Mouse (Mus musculus) liver, embryonic 12.5 days (tissue): Measurements from ENCODE around the gene Tmem260. TPM values are rescaled to one million over a fixed set of nuclear protein-coding genes. Genes with fewer than 3 reads are reported as not detected.

Source experiments
- ATAC-seq: fragments of 200-750 bp; cut with Nextera tagmentation; 2 replicates; pipeline ENCODE4 v1.8.0; 2017; ENCODE audit warnings: moderate number of reproducible peaks, mild to moderate bottlenecking, moderate library complexity
- H3K27ac ChIP-seq: fragments of 300-500 bp; sonication (generic); 2 replicates; pipeline ENCODE4 v1.5.1; 2016; ENCODE audit warnings: mild to moderate bottlenecking
- H3K27me3 ChIP-seq: fragments of 300-500 bp; sonication (generic); replicated peaks from 2 replicates; pipeline ENCODE4 v1.6.1; 2016; ENCODE audit warnings: mild to moderate bottlenecking, moderate library complexity
- H3K36me3 ChIP-seq: fragments of 300-500 bp; sonication (generic); 2 replicates; pipeline ENCODE4 v1.6.1; 2016; ENCODE audit warnings: mild to moderate bottlenecking, moderate library complexity
- H3K4me1 ChIP-seq: fragments of 300-500 bp; sonication (generic); 2 replicates; pipeline ENCODE4 v1.6.1; 2016
- H3K4me2 ChIP-seq: fragments of 300-500 bp; sonication (generic); 2 replicates; pipeline ENCODE4 v1.6.1; 2016; ENCODE audit warnings: mild to moderate bottlenecking, moderate library complexity
- H3K4me3 ChIP-seq: fragments of 300-500 bp; sonication (generic); 2 replicates; pipeline ENCODE4 v1.5.1; 2016; ENCODE audit warnings: mild to moderate bottlenecking, moderate library complexity
- H3K9ac ChIP-seq: fragments of 300-500 bp; sonication (generic); 2 replicates; pipeline ENCODE4 v1.6.1; 2016; ENCODE audit warnings: mild to moderate bottlenecking, moderate library complexity
- H3K9me3 ChIP-seq: fragments of 300-500 bp; sonication (generic); replicated peaks from 2 replicates; pipeline ENCODE4 v1.6.1; 2016; ENCODE audit warnings: mild to moderate bottlenecking, moderate library complexity
- WGBS: fragments of 180-500 bp; shearing (Covaris S2); methylation state at CpG from one replicate; pipeline ENCODE4 v1.1.7; 2016; ENCODE audit not compliant: insufficient replicate concordance; 5-methylcytosine and 5-hydroxymethylcytosine counted together
- polyA plus RNA-seq: library from polyadenylated mRNA; unstranded; fragments of >200 nt; fragmentation: Nextera tagmentation; extraction: Ambion mirVana; gene quantifications from 2 replicates; pipeline ENCODE4 v1.2.1, GENCODE M21; 2016

Gene Tmem260
- polyA plus RNA-seq, 1 experiment from 2014 or later: 11.0 TPM

DNA sequence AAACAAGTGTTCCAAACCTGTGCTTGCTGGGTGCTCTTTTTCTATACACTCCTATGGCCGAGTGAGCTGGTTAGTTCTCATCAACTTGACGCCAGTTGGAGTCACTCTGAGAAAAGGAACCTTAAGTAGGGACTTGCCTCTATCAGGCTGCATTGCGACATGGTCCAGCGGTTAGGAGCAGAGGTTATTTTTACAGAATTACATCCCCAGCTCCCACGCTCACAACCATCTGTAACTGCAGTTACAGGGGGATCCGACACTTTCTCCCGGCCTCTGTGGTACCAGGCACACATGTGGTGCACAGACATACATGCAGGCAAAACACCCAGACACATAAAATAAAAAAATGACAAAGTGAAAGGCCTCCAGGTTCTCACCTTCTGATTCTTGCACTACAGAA is 120.7 kb downstream of the Tmem260 start:
- WGBS: 52% methylated on average over 7 of the region's 7 CpGs
- H3K4me1 ChIP-seq: no peaks in the 10 kb centered on the region
- H3K9ac ChIP-seq: no peak overlapping the region
- no peak overlapping the region for H3K4me3 ChIP-seq
- no peaks in the 10 kb centered on the region for H3K36me3 ChIP-seq
- H3K9me3 ChIP-seq: no peaks in the 10 kb centered on the region
- no peak overlapping the region for H3K27ac ChIP-seq
- H3K4me2 ChIP-seq: no peak overlapping the region
- no peak for ATAC-seq
- 0 out of 2 replicates have a peak, but pooled peaks cover 5% of the 10 kb centered on the region for H3K27me3 ChIP-seq

Other genes with a start within 250 kb of the Tmem260 start
- not detected in 2 replicates for gene Otx2, start 227.7 kb downstream of the Tmem260 start, polyA plus RNA-seq